Mouse (Mus musculus): Measurements from ENCODE around the gene Gfra1.

DNA sequence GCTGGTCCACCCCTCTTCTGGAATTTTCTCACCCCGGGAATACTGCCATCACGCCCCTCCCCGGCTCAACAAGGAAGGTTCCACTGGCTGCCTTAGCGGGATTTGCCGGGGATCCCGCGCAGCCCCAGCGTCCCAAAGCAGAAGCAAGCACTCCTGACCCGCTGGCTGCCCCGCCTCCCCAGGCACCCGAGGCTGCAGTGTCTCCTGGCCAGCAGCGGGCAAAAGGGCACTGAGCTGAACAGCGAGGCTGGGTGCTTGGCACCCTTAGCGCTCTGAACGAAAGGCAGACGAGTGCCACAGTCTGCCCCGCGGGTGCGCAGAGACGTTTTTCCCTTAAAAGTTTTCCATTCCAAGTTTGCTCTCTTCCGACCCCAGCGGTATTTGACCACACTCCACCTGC, 2.1 kb downstream of the Gfra1 start:
- no peak for TF ChIP-seq POLR2A (IDR thresholded peaks at IDR 0.05; ENCODE audit: borderline replicate concordance, extremely low read depth, insufficient read depth, insufficient read length, poor library complexity, severe bottlenecking)
- no peak for TF ChIP-seq CTCF (IDR thresholded peaks at IDR 0.05; ENCODE audit: borderline replicate concordance, extremely low read depth, insufficient read depth, insufficient read length)

All from brain, embryonic 14.5 days (tissue).